Comparison of ENCODE assay signal across 7 mouse cellular contexts in genomic region chr2:152939846-152940245, GRCm38 (mm10). TPM values are rescaled to one million over a fixed set of nuclear protein-coding genes. Genes with fewer than 3 reads are reported as not detected.
A peak's percentile ranks its signal among the peaks of the same experiment; 100 is the strongest.
DNase-seq lines count a peak whose midpoint lies in the region; ATAC-seq and TF ChIP-seq lines count a peak whose summit lies in the region.

No protein-coding gene starts in this region.

- in situ Hi-C loops in CH12.LX (cut with MboI; ENCODE audit: low pct_ligation_motif_present, low pct_unique_long_range_greater_than_20kb, low sequenced_read_pairs), result no loop called here

- no peak overlapping the region for H3K27ac ChIP-seq in intestine, postnatal 0 days (ENCODE audit: low read depth, low read length)
- no peak overlapping the region for H3K27ac ChIP-seq in intestine, embryonic 16.5 days (ENCODE audit: low read length)
- H3K27ac ChIP-seq in CH12.LX (ENCODE audit: insufficient read depth, low read depth), result no peak overlapping the region
- H3K27ac ChIP-seq in liver, postnatal 0 days (ENCODE audit: low read depth), result no peak overlapping the region

- no peak for TF ChIP-seq EP300 in CH12.LX (IDR thresholded peaks at IDR 0.05; ENCODE audit: low read length)
- no peak for TF ChIP-seq EP300 in liver, postnatal 0 days (IDR thresholded peaks at IDR 0.05; ENCODE audit: low read depth)

- peak; percentile 74 for DNase-seq in 3T3-L1 (ENCODE audit: low read depth, low spot score)
- DNase-seq in CH12.LX (ENCODE audit: extremely low read depth), result peak; percentile 78
- peak; percentile 66 for DNase-seq in cerebellum, adult 9-10 months
- peak; percentile 74 for DNase-seq in liver, postnatal 0 days
- peak; percentile 43 for DNase-seq in thymus, postnatal 0 days (ENCODE audit: low spot score)

- TF ChIP-seq CTCF in intestine, postnatal 0 days (IDR thresholded peaks at IDR 0.05; ENCODE audit: low read depth), result peak; percentile 84
- TF ChIP-seq CTCF in CH12.LX (conservative IDR thresholded peaks at IDR 0.05 in 1 of 2, IDR thresholded peaks at IDR 0.05 in 1 of 2; ENCODE audit: low read depth in 2 of 2, low read length in 2 of 2), result peak; percentile 82 to 94
- TF ChIP-seq CTCF in liver, postnatal 0 days (IDR thresholded peaks at IDR 0.05; ENCODE audit: low read depth), result peak; percentile 85

- H3K27me3 ChIP-seq in intestine, postnatal 0 days (replicated peaks; ENCODE audit: control insufficient read depth, insufficient read depth, low read length), result peaks cover 39% of the 10 kb centered on the region
- H3K27me3 ChIP-seq in intestine, embryonic 16.5 days (replicated peaks; ENCODE audit: control insufficient read depth, insufficient read depth, low read length), result peaks cover 49% of the 10 kb centered on the region
- peaks cover 83% of the 10 kb centered on the region for H3K27me3 ChIP-seq in CH12.LX (replicated peaks)
- H3K27me3 ChIP-seq in liver, postnatal 0 days (ENCODE audit: insufficient read depth, low read length), result peaks cover 45% of the 10 kb centered on the region

- no peaks in the 10 kb centered on the region for H3K4me1 ChIP-seq in intestine, postnatal 0 days (replicated peaks; ENCODE audit: control insufficient read depth, insufficient read depth, low read length)
- peaks cover 5% of the 10 kb centered on the region; the same call in 1 of the 2 replicates for H3K4me1 ChIP-seq in intestine, embryonic 16.5 days (ENCODE audit: control insufficient read depth, insufficient read depth, low read length)
- peaks cover 0 to 15% of the 10 kb centered on the region in 2 experiments; a peak in 2 of 4 replicates for H3K4me1 ChIP-seq in CH12.LX (ENCODE audit: control insufficient read depth in 1 of 2, insufficient read depth in 2 of 2)
- H3K4me1 ChIP-seq in liver, postnatal 0 days (ENCODE audit: insufficient read depth), result no peaks in the 10 kb centered on the region

- no peak for ATAC-seq in intestine, postnatal 0 days
- no peak for ATAC-seq in intestine, embryonic 16.5 days
- ATAC-seq in liver, postnatal 0 days, result no peak

- dilution Hi-C loops in CH12.LX (cut with MboI; ENCODE audit: extremely low pct_ligation_motif_present, extremely low pct_unique_long_range_greater_than_20kb, low sequenced_read_pairs), result no loop called here

- no peak overlapping the region for H3K9ac ChIP-seq in intestine, postnatal 0 days (ENCODE audit: low read depth, low read length)
- H3K9ac ChIP-seq in intestine, embryonic 16.5 days (ENCODE audit: low read depth, low read length), result no peak overlapping the region
- H3K9ac ChIP-seq in CH12.LX (ENCODE audit: insufficient read depth, low read depth), result no peak overlapping the region
- no peak overlapping the region for H3K9ac ChIP-seq in liver, postnatal 0 days (replicated peaks)

- no peak overlapping the region for H3K4me2 ChIP-seq in intestine, postnatal 0 days (replicated peaks; ENCODE audit: low read depth)
- no peak overlapping the region for H3K4me2 ChIP-seq in intestine, embryonic 16.5 days (ENCODE audit: low read depth, low read length)
- H3K4me2 ChIP-seq in CH12.LX (ENCODE audit: insufficient read depth, low read depth, poor library complexity, severe bottlenecking), result no peak overlapping the region
- H3K4me2 ChIP-seq in liver, postnatal 0 days (ENCODE audit: low read depth, low read length), result no peak overlapping the region

- H3K4me3 ChIP-seq in intestine, postnatal 0 days (ENCODE audit: low read depth, low read length), result no peak overlapping the region
- no peak overlapping the region for H3K4me3 ChIP-seq in intestine, embryonic 16.5 days (ENCODE audit: low read length)
- no peak overlapping the region for H3K4me3 ChIP-seq in CH12.LX (replicated peaks in 1 of 3; ENCODE audit: low read depth in 2 of 3, low read length in 2 of 3, poor library complexity in 1 of 3)
- H3K4me3 ChIP-seq in liver, postnatal 0 days (ENCODE audit: low read depth, low read length), result no peak overlapping the region

- no peaks in the 10 kb centered on the region for H3K79me2 ChIP-seq in CH12.LX (replicated peaks; ENCODE audit: control insufficient read depth, extremely low read depth, insufficient read depth, poor library complexity, severe bottlenecking)

- 10% methylated on average over 4 of the region's 4 CpGs for WGBS in intestine, postnatal 0 days
- 15% methylated on average over 4 of the region's 4 CpGs for WGBS in intestine, embryonic 16.5 days
- 1% methylated on average over 4 of the region's 4 CpGs for WGBS in liver, postnatal 0 days (ENCODE audit: insufficient replicate concordance)

- TF ChIP-seq RAD21 in CH12.LX (IDR thresholded peaks at IDR 0.05; ENCODE audit: low read depth, low read length), result peak; percentile 46

- no peaks in the 10 kb centered on the region for H3K36me3 ChIP-seq in intestine, postnatal 0 days (ENCODE audit: control insufficient read depth, insufficient read depth)
- no peaks in the 10 kb centered on the region for H3K36me3 ChIP-seq in intestine, embryonic 16.5 days (ENCODE audit: control insufficient read depth, insufficient read depth, low read length)
- H3K36me3 ChIP-seq in CH12.LX (replicated peaks in 1 of 2; ENCODE audit: control insufficient read depth in 1 of 2, insufficient read depth in 1 of 2, low read length in 1 of 2), result no peaks in the 10 kb centered on the region
- no peaks in the 10 kb centered on the region for H3K36me3 ChIP-seq in liver, postnatal 0 days (replicated peaks; ENCODE audit: insufficient read depth, low read length)

- no peak for TF ChIP-seq POLR2A in CH12.LX (IDR thresholded peaks at IDR 0.05; ENCODE audit: low read depth, low read length)

- no peaks in the 10 kb centered on the region for H3K9me3 ChIP-seq in intestine, postnatal 0 days (ENCODE audit: control insufficient read depth)
- H3K9me3 ChIP-seq in intestine, embryonic 16.5 days (ENCODE audit: control insufficient read depth, low read length), result no peaks in the 10 kb centered on the region
- no peaks in the 10 kb centered on the region for H3K9me3 ChIP-seq in CH12.LX (replicated peaks; ENCODE audit: low read length)
- H3K9me3 ChIP-seq in liver, postnatal 0 days (ENCODE audit: low read length), result no peaks in the 10 kb centered on the region

TF ChIP-seq in CH12.LX, 34 proteins besides CTCF, POLR2A, EP300 and RAD21:
- TF ChIP-seq ELF1 (IDR thresholded peaks at IDR 0.05; ENCODE audit: low read depth, low read length) (no peak), TCF12 (IDR thresholded peaks at IDR 0.05; ENCODE audit: low read depth, low read length) (peak; percentile 31; the same call in 1 of the 2 replicates), NRF1 (IDR thresholded peaks at IDR 0.05; ENCODE audit: low read depth, low read length) (0 out of 2 replicates have a peak, but pooled peaks have one; percentile 20), SMC3 (IDR thresholded peaks at IDR 0.05; ENCODE audit: low read depth, low read length) (peak; percentile 76)

RNA-seq across cellular contexts. Expression of gene Foxs1, which starts 6.8 kb away (rescaled TPM):
- polyA plus RNA-seq in intestine, postnatal 0 days (2015; fragmentation: Nextera tagmentation; extraction: Ambion mirVana), result 2.1 and 2.9 TPM in 2 replicates
- polyA plus RNA-seq in intestine, embryonic 16.5 days (2015; fragmentation: Nextera tagmentation; extraction: Ambion mirVana), result 2.8 and 3.7 TPM in 2 replicates
- total RNA-seq in CH12.LX (2012; rRNA removed) (6.1 and 7.1 TPM in 2 replicates), CH12.LX (2014; rRNA removed) (7.8 and 9.1 TPM in 2 replicates)
- polyA plus RNA-seq in CH12.LX (2012; ENCODE audit: insufficient read length, low read depth), result 7.6 and 9.5 TPM in 2 replicates
- 0.50 and 0.74 TPM in 2 replicates for polyA plus RNA-seq in liver, postnatal 0 days (2015; fragmentation: Nextera tagmentation; extraction: Ambion mirVana)
- polyA plus RNA-seq in thymus, postnatal 0 days (2015; fragmentation: Nextera tagmentation; extraction: Ambion mirVana), result 3.6 and 4.3 TPM in 2 replicates

RNA-seq across cellular contexts. Expression of gene Dusp15, which starts 11.7 kb away (rescaled TPM):
- 0.13 TPM in 1 of 2 replicates, not detected in the other for polyA plus RNA-seq in intestine, postnatal 0 days (2015; fragmentation: Nextera tagmentation; extraction: Ambion mirVana)
- polyA plus RNA-seq in intestine, embryonic 16.5 days (2015; fragmentation: Nextera tagmentation; extraction: Ambion mirVana), result 0.13 and 0.27 TPM in 2 replicates
- 0.08 TPM in 1 of 2 replicates, not detected in the other for total RNA-seq in CH12.LX (2012; rRNA removed)
- not detected in 2 replicates for total RNA-seq in CH12.LX (2014; rRNA removed)
- 0.13 and 0.16 TPM in 2 replicates for polyA plus RNA-seq in CH12.LX (2012; ENCODE audit: insufficient read length, low read depth)
- not detected in 2 replicates for polyA plus RNA-seq in liver, postnatal 0 days (2015; fragmentation: Nextera tagmentation; extraction: Ambion mirVana)
- 1.0 and 1.2 TPM in 2 replicates for polyA plus RNA-seq in thymus, postnatal 0 days (2015; fragmentation: Nextera tagmentation; extraction: Ambion mirVana)

RNA-seq across cellular contexts. Expression of gene Ttll9, which starts 22.4 kb away (rescaled TPM):
- polyA plus RNA-seq in intestine, postnatal 0 days (2015; fragmentation: Nextera tagmentation; extraction: Ambion mirVana), result 0.65 TPM in 1 of 2 replicates, not detected in the other
- 0.16 and 0.18 TPM in 2 replicates for polyA plus RNA-seq in intestine, embryonic 16.5 days (2015; fragmentation: Nextera tagmentation; extraction: Ambion mirVana)
- total RNA-seq in CH12.LX (2012; rRNA removed) (1.4 and 1.7 TPM in 2 replicates), CH12.LX (2014; rRNA removed) (1.5 and 1.6 TPM in 2 replicates)
- 1.7 and 1.9 TPM in 2 replicates for polyA plus RNA-seq in CH12.LX (2012; ENCODE audit: insufficient read length, low read depth)
- polyA plus RNA-seq in liver, postnatal 0 days (2015; fragmentation: Nextera tagmentation; extraction: Ambion mirVana), result 0.18 and 0.31 TPM in 2 replicates
- 3.0 and 3.3 TPM in 2 replicates for polyA plus RNA-seq in thymus, postnatal 0 days (2015; fragmentation: Nextera tagmentation; extraction: Ambion mirVana)

RNA-seq across cellular contexts. Expression of gene Mylk2, which starts 28.7 kb away (rescaled TPM):
- 0.07 TPM in 1 of 2 replicates, not detected in the other for polyA plus RNA-seq in intestine, postnatal 0 days (2015; fragmentation: Nextera tagmentation; extraction: Ambion mirVana)
- polyA plus RNA-seq in intestine, embryonic 16.5 days (2015; fragmentation: Nextera tagmentation; extraction: Ambion mirVana), result 0.12 TPM in 1 of 2 replicates, not detected in the other
- 0.47 and 0.97 TPM in 2 replicates for total RNA-seq in CH12.LX (2012; rRNA removed)
- total RNA-seq in CH12.LX (2014; rRNA removed), result 1.3 TPM in 2 replicates
- 2.4 TPM in 2 replicates for polyA plus RNA-seq in CH12.LX (2012; ENCODE audit: insufficient read length, low read depth)
- polyA plus RNA-seq in liver, postnatal 0 days (2015; fragmentation: Nextera tagmentation; extraction: Ambion mirVana), result 0.25 TPM in 1 of 2 replicates, not detected in the other
- 0.05 and 0.10 TPM in 2 replicates for polyA plus RNA-seq in thymus, postnatal 0 days (2015; fragmentation: Nextera tagmentation; extraction: Ambion mirVana)
